Mouse (Mus musculus) MEL (cell line): ENCODE data around the gene Card9. TPM values are rescaled to one million over a fixed set of nuclear protein-coding genes. Genes with fewer than 3 reads are reported as not detected.

Experiments used
- DNase-seq: peaks from one replicate; pipeline ENCODE4 v3.0.0; 2011; ENCODE audit warnings: low read depth, low spot score
- H3K27ac ChIP-seq: 2 replicates; pipeline ENCODE4 v1.5.1; 2012; ENCODE audit warnings: low read depth, mild to moderate bottlenecking, control low read depth, low read length, moderate library complexity; ENCODE audit not compliant: control insufficient read depth
- H3K27me3 ChIP-seq, 2 experiments: fragments of 150-350 bp in 1 of 2; sonication (generic) in 1 of 2; 2 replicates each; pipeline ENCODE4 v1.6.1; 2012; ENCODE audit warnings: low read length in 2 of 2, mild to moderate bottlenecking in 2 of 2, improper control_type of control experiment in 1 of 2, moderate library complexity in 1 of 2; ENCODE audit not compliant: insufficient read depth in 2 of 2, control insufficient read depth in 1 of 2
- H3K36me3 ChIP-seq, 2 experiments: 2 replicates each; pipeline ENCODE4 v1.6.1; 2012 to 2014; ENCODE audit warnings: low read length in 2 of 2, improper control_type of control experiment in 1 of 2, inconsistent platforms in 1 of 2, mild to moderate bottlenecking in 1 of 2; ENCODE audit not compliant: insufficient read depth in 2 of 2, control insufficient read depth in 1 of 2
- H3K4me1 ChIP-seq, 2 experiments: fragments of 150-350 bp in 1 of 2; sonication (generic) in 1 of 2; 2 replicates each; pipeline ENCODE4 v1.6.1; 2012; ENCODE audit warnings: low read length in 2 of 2, improper control_type of control experiment in 1 of 2, mild to moderate bottlenecking in 1 of 2; ENCODE audit not compliant: insufficient read depth in 2 of 2, control insufficient read depth in 1 of 2
- H3K4me3 ChIP-seq, 2 experiments: fragments of 150-350 bp in 1 of 2; sonication (generic) in 1 of 2; 2 replicates each; pipeline ENCODE4 v1.5.1; 2012; ENCODE audit warnings: low read depth in 2 of 2, low read length in 2 of 2, mild to moderate bottlenecking in 2 of 2, moderate library complexity in 2 of 2, control low read depth in 1 of 2, improper control_type of control experiment in 1 of 2; ENCODE audit not compliant: control insufficient read depth in 1 of 2, insufficient read depth in 1 of 2
- H3K79me2 ChIP-seq: 2 replicates; pipeline ENCODE4 v1.6.1; 2012; ENCODE audit warnings: mild to moderate bottlenecking, low read length, moderate library complexity; ENCODE audit not compliant: control insufficient read depth, poor library complexity, insufficient read depth
- H3K9ac ChIP-seq: 2 replicates; pipeline ENCODE4 v1.6.1; 2012; ENCODE audit warnings: low read depth, mild to moderate bottlenecking, control low read depth, low read length, moderate library complexity; ENCODE audit not compliant: control insufficient read depth, poor library complexity, severe bottlenecking
- H3K9me3 ChIP-seq: fragments of 150-350 bp; sonication (generic); replicated peaks from 2 replicates; pipeline ENCODE4 v1.6.1; 2012; ENCODE audit warnings: mild to moderate bottlenecking, low read length, improper control_type of control experiment, moderate library complexity; ENCODE audit not compliant: insufficient read depth
- CHD1 ChIP-seq: IDR thresholded peaks from 2 replicates; pipeline ENCODE4 v1.6.1; 2012; ENCODE audit warnings: low read depth, mild to moderate bottlenecking, inconsistent platforms, low read length, improper control_type of control experiment
- ETS1 ChIP-seq: IDR thresholded peaks from 2 replicates; pipeline ENCODE4 v1.6.1; 2012; ENCODE audit warnings: low read depth, mild to moderate bottlenecking, inconsistent platforms, low read length, improper control_type of control experiment, moderate library complexity
- GATA1 ChIP-seq: IDR thresholded peaks from 2 replicates; pipeline ENCODE4 v1.6.1; 2011; ENCODE audit warnings: low read depth, low read length, improper control_type of control experiment
- MAZ ChIP-seq: IDR thresholded peaks from 2 replicates; pipeline ENCODE4 v1.6.1; 2012; ENCODE audit warnings: low read depth, mild to moderate bottlenecking, inconsistent platforms, low read length, improper control_type of control experiment
- NELFE ChIP-seq: IDR thresholded peaks from 2 replicates; pipeline ENCODE4 v1.6.1; 2011; ENCODE audit warnings: low read depth, low read length, improper control_type of control experiment
- POLR2A ChIP-seq, 2 experiments: IDR thresholded peaks; 2 replicates each; pipeline ENCODE4 v1.6.1; 2011 to 2012; ENCODE audit warnings: low read length in 2 of 2, mild to moderate bottlenecking in 2 of 2, control low read depth in 1 of 2, improper control_type of control experiment in 1 of 2, low read depth in 1 of 2, moderate library complexity in 1 of 2; ENCODE audit not compliant: control insufficient read depth in 1 of 2, insufficient read depth in 1 of 2, poor library complexity in 1 of 2
- POLR2AphosphoS2 ChIP-seq: IDR thresholded peaks from 2 replicates; pipeline ENCODE4 v1.6.1; 2011; ENCODE audit warnings: low read length, improper control_type of control experiment
- TBP ChIP-seq: IDR thresholded peaks from 2 replicates; pipeline ENCODE4 v1.8.0; 2011; ENCODE audit warnings: low read depth, low read length, improper control_type of control experiment
- ZKSCAN1 ChIP-seq: IDR thresholded peaks from 2 replicates; pipeline ENCODE4 v1.6.1; 2012; ENCODE audit warnings: low read depth, mild to moderate bottlenecking, inconsistent platforms, low read length, improper control_type of control experiment, moderate library complexity
- polyA plus RNA-seq, 2 experiments: library from polyadenylated mRNA; stranded (reverse) in 1 of 2; unstranded in 1 of 2; fragments of >175 nt in 1 of 2; fragments of >200 nt in 1 of 2; gene quantifications; 2 replicates each; pipeline versions ENCODE4 v1.2.1 to v1.2.4; 2012; ENCODE audit warnings: low replicate concordance in 2 of 2, low read depth in 1 of 2; ENCODE audit not compliant: insufficient read length in 2 of 2, insufficient read depth in 1 of 2, missing spikeins in 1 of 2
- total RNA-seq: library from RNA; depleted of rRNA; stranded (reverse); fragments of 300-350 nt; gene quantifications from 2 replicates; pipeline ENCODE4 v1.2.3, GENCODE M21; 2012

Gene Card9
- total and polyA plus RNA-seq, 3 experiments, result 0.35 to 0.72 TPM; not detected in 1

DNA sequence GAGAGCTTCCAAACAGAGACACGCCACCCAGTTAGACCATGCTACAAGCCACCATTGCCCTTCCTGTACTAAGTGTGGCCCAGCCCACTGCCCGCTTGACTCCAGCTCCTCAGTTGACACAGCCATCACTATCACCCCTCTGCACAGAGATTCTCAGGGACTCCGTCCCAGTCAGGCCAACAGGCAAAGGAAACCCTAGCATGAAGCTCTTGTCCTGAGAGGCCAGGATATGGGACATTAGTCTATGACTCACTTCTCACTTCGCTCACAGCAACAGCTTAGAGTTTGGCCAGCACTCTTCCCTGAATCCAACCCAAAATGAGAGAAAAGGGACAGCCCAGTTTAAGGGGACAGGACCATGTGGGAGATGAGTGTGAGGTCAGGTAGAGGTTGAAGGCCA lies 6.3 kb downstream of the Card9 start:
- Histone ChIP-seq H3K27ac (no peak overlapping the region), H3K27me3 (no peaks in the 10 kb centered on the region; a peak in 1 of 4 replicates), H3K4me1 (peaks cover 0 to 15% of the 10 kb centered on the region in 2 experiments; a peak in 2 of 4 replicates), H3K79me2 (peaks cover 14% of the 10 kb centered on the region), H3K36me3 (peaks cover 0 to 5% of the 10 kb centered on the region in 2 experiments; a peak in 2 of 4 replicates), H3K9me3 (no peaks in the 10 kb centered on the region), H3K9ac (no peak overlapping the region), H3K4me3 (no peak overlapping the region)
- no peak for DNase-seq
- TF ChIP-seq POLR2A (IDR thresholded peaks at IDR 0.05; ENCODE audit: control insufficient read depth in 1 of 2, insufficient read depth in 1 of 2, low read depth in 1 of 2, low read length in 2 of 2, poor library complexity in 1 of 2) (no peak), CHD1 (no peak), POLR2AphosphoS2 (no peak)

DNA sequence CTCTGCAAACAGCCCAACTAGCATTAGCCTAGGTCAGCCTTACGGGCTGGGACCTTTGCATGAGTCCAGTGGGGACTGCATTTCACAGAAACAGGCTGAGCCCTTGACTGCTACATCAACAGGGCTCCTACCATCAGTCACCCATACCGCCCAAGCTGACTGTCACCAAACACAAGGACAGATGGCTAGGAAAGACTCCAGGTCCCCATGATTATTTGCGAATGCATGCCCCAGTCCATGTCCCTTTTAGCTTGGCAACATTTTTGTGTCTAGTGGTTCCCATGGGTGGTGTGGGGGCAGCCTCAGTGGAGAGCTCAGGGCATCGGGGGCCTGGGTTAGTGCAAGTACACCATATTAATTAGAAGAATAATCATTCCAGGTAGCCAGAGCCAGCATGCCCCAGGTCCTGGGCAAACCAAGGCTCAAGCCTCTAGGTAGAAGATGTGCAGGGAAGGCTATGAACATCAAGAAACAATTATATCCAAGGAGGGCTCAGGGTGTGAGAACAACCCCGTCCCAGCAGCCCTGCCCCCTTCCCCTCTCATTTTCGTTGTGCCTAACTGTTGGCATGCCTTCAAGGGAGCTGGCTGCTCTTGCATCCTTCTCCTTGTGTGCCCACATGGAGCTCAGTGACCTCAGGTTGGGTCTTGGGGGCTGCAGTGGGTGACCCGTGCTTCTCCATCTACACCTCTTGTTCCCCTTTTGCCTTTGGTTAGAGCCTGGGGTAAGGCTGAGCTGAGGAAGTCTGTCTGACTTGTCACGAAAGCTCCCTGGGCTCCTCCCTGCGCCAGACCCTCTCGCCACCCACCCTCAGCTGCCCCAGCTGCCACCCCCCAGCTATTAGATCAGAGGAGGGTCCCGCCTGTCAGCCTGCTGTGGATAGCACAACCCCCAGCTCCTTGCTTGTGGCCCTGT lies 7.4 kb downstream of the Card9 start:
- peaks cover 14% of the 10 kb centered on the region for H3K79me2 ChIP-seq
- H3K36me3 ChIP-seq, result peaks cover 0 to 5% of the 10 kb centered on the region in 2 experiments; a peak in 2 of 4 replicates
- no peaks in the 10 kb centered on the region; a peak in 1 of 4 replicates for H3K27me3 ChIP-seq
- no peaks in the 10 kb centered on the region for H3K9me3 ChIP-seq
- no peak overlapping the region for H3K27ac ChIP-seq
- no peak for DNase-seq
- H3K4me3 ChIP-seq, result no peak overlapping the region; a peak in 2 of 4 replicates
- peaks cover 0 to 15% of the 10 kb centered on the region in 2 experiments; a peak in 2 of 4 replicates for H3K4me1 ChIP-seq
- no peak for TF ChIP-seq NELFE
- no peak for TF ChIP-seq MAZ
- TF ChIP-seq GATA1, result no peak
- TF ChIP-seq ZKSCAN1, result no peak
- no peak overlapping the region for H3K9ac ChIP-seq

DNA sequence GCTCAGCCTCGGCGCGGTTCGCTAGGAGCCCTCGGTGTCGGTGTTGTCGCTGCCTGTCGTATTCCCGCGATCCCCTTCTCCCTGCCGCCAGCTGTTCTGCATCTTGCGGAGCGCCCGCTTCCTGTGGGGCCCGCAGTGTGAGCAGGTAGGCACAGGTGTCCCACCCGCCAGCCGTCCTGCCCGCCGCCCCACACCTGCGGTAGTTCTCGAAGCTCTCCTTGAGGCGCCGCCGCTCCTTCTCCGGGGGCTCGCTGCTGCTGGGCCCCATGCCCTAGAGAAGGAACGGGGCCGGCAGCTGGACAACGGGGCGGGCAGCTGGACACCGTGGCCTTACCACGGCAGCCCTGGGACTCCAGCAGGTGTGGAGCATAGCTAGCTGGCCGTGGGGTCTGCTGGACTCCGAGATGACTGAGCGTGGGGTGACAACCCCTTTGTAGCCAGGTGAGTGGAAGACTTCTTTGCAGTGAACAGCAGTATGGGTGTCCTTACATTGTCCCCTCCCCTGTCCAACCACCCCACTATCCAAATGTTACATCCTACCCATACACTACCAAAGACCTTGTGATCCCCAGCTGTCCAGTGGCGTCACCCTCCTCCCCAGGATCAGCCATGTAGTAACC lies 8.3 kb downstream of the Card9 start:
- TF ChIP-seq ETS1 (peak; percentile 6; the same call in 1 of the 2 replicates), TBP (peak; percentile 3; the same call in 1 of the 2 replicates), NELFE (no peak)
- H3K9me3 ChIP-seq, result no peaks in the 10 kb centered on the region
- peak overlapping the region; percentile 77 to 97 for H3K4me3 ChIP-seq
- H3K27me3 ChIP-seq, result no peaks in the 10 kb centered on the region; a peak in 1 of 4 replicates
- H3K4me1 ChIP-seq, result peaks cover 0 to 15% of the 10 kb centered on the region in 2 experiments; a peak in 2 of 4 replicates
- peaks cover 0 to 5% of the 10 kb centered on the region in 2 experiments; a peak in 2 of 4 replicates for H3K36me3 ChIP-seq
- peak overlapping the region; percentile 90 for H3K9ac ChIP-seq
- peak overlapping the region; percentile 45; the same call in 1 of the 2 replicates for H3K27ac ChIP-seq
- no peak for DNase-seq
- peaks cover 14% of the 10 kb centered on the region for H3K79me2 ChIP-seq
